Mouse (Mus musculus) G1E (cell line): ENCODE measurements at regions not wholly inside any gene's neighbourhood (a gene's known extent, or its start where the extent isn't known, plus 50 kb on each side); places are given as distances from the start of the nearest gene placed in this dataset.

ENCODE experiments used
- ATAC-seq: 2 replicates; pipeline ENCODE4 v1.8.0; 2016; ENCODE audit warnings: mild to moderate bottlenecking; ENCODE audit not compliant: insufficient number of reproducible peaks, poor library complexity, low FRiP score, severe bottlenecking; ENCODE audit errors: extremely low read depth
- DNase-seq: peaks from one replicate; pipeline ENCODE4 v3.0.0; 2012; ENCODE audit warnings: low spot score
- H3K27me3 ChIP-seq: 2 replicates; pipeline ENCODE4 v1.6.1; 2012; ENCODE audit warnings: mild to moderate bottlenecking, low read length, inconsistent platforms; ENCODE audit not compliant: insufficient read depth
- H3K36me3 ChIP-seq: replicated peaks from 2 replicates; pipeline ENCODE3; 2012; ENCODE audit warnings: mild to moderate bottlenecking, inconsistent platforms
- H3K4me1 ChIP-seq: 2 replicates; pipeline ENCODE4 v1.6.1; 2012; ENCODE audit warnings: low read depth, low read length, inconsistent platforms, mixed read lengths; ENCODE audit not compliant: insufficient read depth
- H3K4me3 ChIP-seq: 2 replicates; pipeline ENCODE4 v1.5.1; 2012; ENCODE audit warnings: low read depth, mild to moderate bottlenecking, inconsistent platforms, low read length, moderate library complexity, mixed read lengths
- H3K9me3 ChIP-seq: replicated peaks from 2 replicates; pipeline ENCODE4 v1.6.1; 2012; ENCODE audit warnings: inconsistent platforms
- CTCF ChIP-seq: IDR thresholded peaks from 2 replicates; pipeline ENCODE4 v1.5.1; 2012; ENCODE audit warnings: low read depth, low read length, inconsistent platforms, mixed read lengths
- GATA1 ChIP-seq: IDR thresholded peaks from 2 replicates; pipeline ENCODE4 v1.6.1; 2012; ENCODE audit warnings: borderline replicate concordance, low read length, inconsistent platforms, mixed read lengths
- GATA2 ChIP-seq: IDR thresholded peaks from 2 replicates; pipeline ENCODE4 v1.6.1; 2012; ENCODE audit warnings: low read depth, low read length, inconsistent platforms, borderline replicate concordance
- POLR2AphosphoS5 ChIP-seq: IDR thresholded peaks from 2 replicates; pipeline ENCODE4 v1.6.1; 2012; ENCODE audit warnings: low read depth, low read length, inconsistent platforms; ENCODE audit not compliant: insufficient replicate concordance
- TAL1 ChIP-seq: conservative IDR thresholded peaks from 2 replicates; pipeline ENCODE4 v1.6.1; 2012; ENCODE audit warnings: low read depth, low read length, inconsistent platforms, mixed read lengths

DNA sequence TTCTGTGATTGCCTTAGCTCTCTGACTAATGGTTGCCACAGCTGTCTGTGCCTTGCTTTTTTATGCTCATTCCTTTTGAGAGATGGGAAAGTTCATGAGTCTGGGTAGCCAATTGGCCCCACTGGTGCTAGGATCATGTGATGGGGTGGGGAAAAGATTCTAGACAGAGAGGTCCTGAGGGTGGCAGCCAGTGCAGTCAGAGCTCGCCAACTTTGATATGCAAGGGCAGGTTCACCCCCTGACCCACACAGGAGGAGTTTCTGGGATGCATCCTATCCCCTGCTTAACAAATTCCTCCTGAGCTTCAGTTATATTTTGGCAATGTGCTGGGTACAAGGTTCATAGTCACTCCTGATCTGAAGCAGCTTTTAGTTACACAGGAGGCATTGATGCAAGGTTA, 71.1 kb downstream of the Hoxc4 start:
- H3K36me3 ChIP-seq, result peaks cover 31% of the 10 kb centered on the region
- peaks cover 5% of the 10 kb centered on the region; the same call in 1 of the 2 replicates for H3K9me3 ChIP-seq
- H3K4me1 ChIP-seq, result peaks cover 27% of the 10 kb centered on the region
- ATAC-seq (no peak), DNase-seq (no peak)
- no peaks in the 10 kb centered on the region; the same call in 1 of the 2 replicates for H3K27me3 ChIP-seq
- no peak overlapping the region for H3K4me3 ChIP-seq
- TF ChIP-seq GATA1 (no peak), CTCF (no peak), GATA2 (no peak), TAL1 (no peak), POLR2AphosphoS5 (no peak)

DNA sequence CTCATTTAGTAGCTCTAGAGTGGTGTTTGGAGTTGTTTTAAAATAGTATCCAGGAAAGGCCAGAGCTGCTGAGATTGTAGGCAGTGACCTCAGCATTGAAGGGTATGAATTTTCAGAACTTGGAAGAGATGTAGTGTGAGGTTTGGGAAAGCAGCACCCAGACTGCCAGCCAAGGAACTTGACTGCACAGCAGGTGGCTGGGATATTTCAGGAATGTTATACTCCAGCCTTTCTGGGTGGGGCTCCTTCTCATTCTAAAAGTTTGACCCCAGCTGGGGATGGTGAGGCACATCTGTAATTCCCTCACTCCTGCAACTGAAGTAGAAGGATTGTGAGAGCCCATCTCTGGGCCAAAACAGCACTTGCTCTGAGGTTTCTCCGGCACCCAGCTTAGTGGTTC, 70.7 kb downstream of the Hoxc4 start:
- Histone ChIP-seq H3K36me3 (peaks cover 27% of the 10 kb centered on the region), H3K4me1 (peaks cover 31% of the 10 kb centered on the region), H3K27me3 (no peaks in the 10 kb centered on the region; the same call in 1 of the 2 replicates), H3K9me3 (peaks cover 5% of the 10 kb centered on the region; the same call in 1 of the 2 replicates), H3K4me3 (no peak overlapping the region)
- TF ChIP-seq GATA2 (no peak), TAL1 (no peak), GATA1 (no peak), CTCF (no peak), POLR2AphosphoS5 (no peak)
- DNase-seq, result no peak
- ATAC-seq, result no peak

DNA sequence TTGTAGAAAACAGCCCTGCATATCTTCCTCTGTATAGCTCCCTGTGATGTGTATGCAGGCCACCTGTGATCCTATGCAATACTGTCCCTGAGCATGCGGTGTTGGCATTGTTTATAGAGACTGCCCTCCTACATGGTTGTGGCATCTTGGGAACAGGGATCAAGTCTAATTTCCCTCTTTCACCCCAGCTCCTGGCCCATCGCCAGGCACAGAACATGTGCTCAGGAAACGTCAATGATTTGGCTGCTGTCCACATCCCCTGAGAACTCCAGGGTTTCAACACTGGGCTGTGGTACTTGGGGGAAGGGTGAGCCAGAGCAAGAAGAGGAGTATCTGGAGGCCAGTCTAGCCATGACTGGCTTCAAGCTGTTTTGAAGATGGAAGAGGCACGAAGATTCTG, 68.5 kb downstream of the Hoxc4 start:
- Histone ChIP-seq H3K36me3 (peaks cover 7% of the 10 kb centered on the region), H3K9me3 (0 out of 2 replicates have a peak, but pooled peaks cover 5% of the 10 kb centered on the region), H3K4me1 (peaks cover 45% of the 10 kb centered on the region), H3K4me3 (no peak overlapping the region), H3K27me3 (no peaks in the 10 kb centered on the region; the same call in 1 of the 2 replicates)
- no peak for ATAC-seq
- DNase-seq, result peak; percentile 36
- TF ChIP-seq POLR2AphosphoS5 (no peak), GATA1 (no peak), GATA2 (no peak), CTCF (no peak), TAL1 (no peak)

DNA sequence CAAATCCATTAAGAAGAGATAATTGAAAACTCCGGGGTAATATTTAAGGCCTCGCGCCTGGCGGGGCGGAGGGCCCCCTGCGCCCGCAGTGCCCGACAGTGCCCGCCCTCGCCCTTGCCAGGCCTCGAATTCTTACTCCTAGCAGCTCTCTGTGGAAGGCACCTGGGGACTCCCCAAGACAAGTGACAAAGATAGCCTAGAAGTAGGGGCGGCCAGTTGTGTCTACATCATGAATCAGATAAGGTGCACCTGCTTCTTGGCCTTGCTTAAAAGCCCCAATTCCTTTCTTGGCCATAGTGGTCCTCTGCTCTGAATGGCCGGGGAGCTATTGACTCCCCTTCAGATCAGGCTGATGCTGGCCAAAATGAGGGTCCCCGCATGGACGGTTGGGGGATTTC, 67.9 kb downstream of the Hoxc4 start:
- peaks cover 7% of the 10 kb centered on the region for H3K36me3 ChIP-seq
- no peaks in the 10 kb centered on the region; the same call in 1 of the 2 replicates for H3K27me3 ChIP-seq
- H3K4me1 ChIP-seq, result peaks cover 47% of the 10 kb centered on the region
- TF ChIP-seq GATA1 (no peak), POLR2AphosphoS5 (no peak), GATA2 (no peak), CTCF (no peak), TAL1 (no peak)
- DNase-seq (no peak), ATAC-seq (no peak)
- H3K9me3 ChIP-seq, result 0 out of 2 replicates have a peak, but pooled peaks cover 5% of the 10 kb centered on the region
- no peak overlapping the region for H3K4me3 ChIP-seq
